Mouse (Mus musculus): ENCODE measurements around the gene Hhat.

Gene Hhat

DNA sequence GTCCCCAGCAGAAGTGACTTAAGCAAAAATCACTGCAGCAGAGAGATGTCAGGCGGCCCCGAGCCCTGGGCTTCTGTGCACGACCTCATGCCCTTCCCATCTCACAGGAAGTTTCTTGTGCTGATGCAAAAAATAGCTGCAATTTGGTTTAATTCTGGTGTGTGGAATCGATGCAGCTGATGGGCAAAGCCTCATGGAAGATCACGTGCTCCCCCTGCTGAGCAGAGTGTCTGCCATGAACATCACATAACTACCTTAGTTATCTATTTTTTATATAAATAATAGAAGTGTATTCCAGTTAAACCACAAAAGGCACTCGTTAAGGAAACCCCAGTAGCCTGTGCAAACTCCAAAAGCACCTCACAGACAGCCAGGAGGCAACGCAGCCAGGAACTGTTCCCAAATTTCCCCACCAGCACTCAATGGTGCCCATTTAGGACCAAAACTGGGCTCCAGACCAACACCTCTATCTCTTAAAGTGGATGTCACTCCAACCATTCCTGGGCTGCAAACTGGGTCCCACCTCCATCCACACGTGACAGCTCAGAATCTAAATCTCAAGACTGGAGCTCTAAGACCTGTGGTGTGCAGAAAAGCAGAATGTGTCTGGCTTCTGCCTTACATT lies 118.9 kb downstream of the Hhat start:
- DNase-seq (ENCODE audit: low read depth, low spot score): no peak

DNA sequence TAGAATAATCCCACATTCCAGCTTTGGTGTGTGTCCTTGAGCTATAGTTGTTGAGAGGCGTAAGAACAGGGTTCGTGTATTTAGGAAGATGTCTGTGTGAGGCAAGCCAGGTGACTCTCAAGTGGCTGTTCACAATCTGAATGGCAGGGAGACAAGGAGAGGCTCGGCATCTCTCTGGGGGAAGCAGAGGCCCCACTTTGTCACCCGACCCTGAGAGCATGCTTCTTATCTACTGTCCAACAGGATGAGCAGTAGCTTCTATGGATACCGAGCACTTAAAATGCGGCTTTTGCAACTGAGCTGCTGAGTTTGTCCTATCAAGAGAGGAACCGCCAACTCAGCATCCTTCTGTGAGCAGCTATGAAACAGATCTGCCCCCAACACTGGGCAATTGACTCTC lies 120.4 kb downstream of the Hhat start:
- no peak for DNase-seq (ENCODE audit: low read depth, low spot score)

DNA sequence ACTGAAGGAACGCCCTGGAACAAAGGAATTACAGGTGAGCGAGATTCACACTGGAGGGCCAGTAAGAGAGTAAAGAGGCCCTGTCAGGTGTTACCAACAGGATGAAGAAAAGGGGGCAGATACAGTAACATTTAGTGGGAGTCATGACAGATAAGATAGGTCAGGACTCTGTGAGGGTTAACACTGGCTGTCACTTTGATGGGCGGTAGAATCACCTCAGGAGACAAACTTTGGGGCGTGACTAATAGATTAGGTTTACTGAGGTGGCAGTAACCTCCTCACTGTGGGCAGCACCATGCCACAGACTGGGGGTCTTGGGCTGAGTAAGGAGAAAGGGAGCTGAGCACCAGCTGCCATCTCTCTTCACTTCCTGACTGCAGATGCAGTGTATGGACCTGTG lies 121.0 kb downstream of the Hhat start:
- no peak for DNase-seq (ENCODE audit: low read depth, low spot score)

DNA sequence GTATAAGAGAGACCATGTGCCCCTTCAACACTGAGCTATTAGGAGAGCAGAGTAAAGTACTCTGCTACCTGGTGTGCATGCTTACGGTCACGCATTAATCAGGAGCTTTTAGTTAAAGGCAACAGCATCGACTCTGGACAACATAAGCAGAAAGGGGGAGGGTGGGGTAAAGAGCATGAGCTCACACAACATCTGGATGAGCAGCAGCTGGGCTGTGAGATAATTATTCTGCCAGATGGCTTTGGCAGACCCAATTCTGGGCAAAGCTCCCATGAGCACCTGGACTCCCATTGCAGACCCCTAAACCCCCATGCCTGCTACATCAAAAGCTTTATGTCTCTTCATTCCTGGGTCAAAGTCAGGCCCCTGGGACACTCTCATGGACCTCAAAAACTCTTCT lies 121.8 kb downstream of the Hhat start:
- DNase-seq (ENCODE audit: low read depth, low spot score): no peak

DNA sequence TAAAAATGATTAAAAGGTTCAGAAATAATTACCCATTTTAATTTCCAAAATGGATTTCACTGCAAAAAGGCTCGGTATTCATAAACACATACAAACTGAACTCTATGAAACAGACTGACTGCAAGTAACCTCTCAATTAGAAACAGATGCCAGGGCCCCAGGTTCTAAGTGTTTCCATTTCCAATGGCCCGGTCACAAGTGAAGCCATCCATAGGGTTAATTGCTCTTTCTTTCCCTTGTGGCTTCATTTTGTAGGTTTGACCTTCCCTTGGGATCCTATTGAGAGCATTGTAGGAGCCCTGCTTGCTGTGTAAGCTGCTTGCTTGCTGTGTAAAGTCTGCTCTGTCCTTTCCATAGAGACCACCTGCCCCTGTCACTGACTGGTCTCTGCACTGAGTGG lies 123.7 kb downstream of the Hhat start:
- DNase-seq (ENCODE audit: low read depth, low spot score): no peak

DNA sequence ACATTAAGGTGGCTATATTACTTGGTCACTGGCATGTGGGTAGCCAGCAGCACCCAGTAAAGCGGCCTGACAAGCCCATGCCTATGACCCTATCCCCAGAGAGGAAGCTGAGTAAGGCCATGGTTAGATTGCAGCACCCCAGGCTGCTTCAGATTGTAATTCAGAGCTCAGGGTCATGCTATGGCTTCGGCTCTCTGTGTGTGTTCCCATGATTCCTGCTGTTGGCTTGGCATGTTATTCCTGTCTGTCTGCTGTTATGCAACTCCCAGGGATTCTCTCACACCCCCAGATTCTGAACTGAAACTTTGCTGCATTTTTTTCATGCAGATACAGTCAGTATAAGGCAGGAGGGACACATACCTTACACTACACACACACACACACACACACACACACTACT lies 128.9 kb downstream of the Hhat start:
- no peak for DNase-seq (ENCODE audit: low read depth, low spot score)

DNA sequence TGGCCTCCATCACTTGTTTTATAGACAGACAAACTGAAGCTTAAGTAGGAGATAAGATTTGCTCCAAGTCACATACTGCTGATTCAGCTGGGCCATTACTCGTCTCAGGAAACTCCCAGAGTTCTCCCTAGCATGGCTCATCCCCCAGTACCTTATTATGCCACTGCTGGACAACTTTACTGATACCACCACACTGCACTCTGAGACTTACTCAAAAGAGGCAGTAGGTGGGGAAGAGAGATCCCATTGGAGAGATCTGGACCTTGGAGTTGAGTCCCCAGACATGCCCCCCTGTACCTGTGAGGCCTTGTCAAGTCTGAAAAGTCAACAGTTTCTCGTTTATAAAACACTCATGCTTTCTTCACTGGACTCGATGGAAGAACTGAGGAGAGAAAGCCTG lies 131.8 kb downstream of the Hhat start:
- DNase-seq (ENCODE audit: low read depth, low spot score): no peak

DNA sequence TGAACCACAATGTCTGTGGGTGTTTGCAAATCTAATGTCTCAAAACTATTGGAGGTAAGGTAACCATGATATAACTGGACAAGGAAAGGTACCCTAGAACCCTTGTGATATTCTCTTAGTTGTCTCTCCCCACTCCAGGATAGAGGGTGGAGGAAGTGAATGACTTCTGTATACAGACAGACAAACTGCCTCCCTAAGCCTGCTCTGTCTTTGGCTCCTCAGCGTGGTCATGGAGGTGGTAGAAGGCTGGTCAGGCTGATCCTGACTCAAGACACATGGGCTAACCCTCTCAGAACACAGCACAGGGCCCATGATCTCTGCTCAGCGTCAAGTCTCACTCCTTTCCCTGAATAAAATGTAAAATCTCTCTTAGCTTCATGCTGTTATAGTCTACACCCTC lies 149.2 kb downstream of the Hhat start:
- no peak for DNase-seq (ENCODE audit: low read depth, low spot score)

DNA sequence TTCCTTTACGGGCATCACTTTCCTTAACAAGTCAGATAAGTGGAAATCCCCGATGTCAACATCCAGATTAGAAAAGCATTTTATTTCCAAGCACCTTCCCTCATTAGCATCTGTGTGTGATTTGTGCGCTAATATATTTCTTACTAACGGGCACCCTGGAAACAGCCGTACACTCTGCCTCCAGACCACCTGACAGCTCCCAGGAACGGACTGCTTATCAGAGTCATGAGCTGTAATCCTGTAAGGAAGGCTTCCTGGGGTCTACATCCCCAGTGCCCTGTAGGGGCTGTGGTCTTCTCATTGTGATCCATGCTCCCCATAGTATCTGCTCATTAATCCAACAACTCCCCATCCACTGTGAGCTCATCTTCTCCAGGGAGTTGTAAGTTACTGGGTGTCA lies 157.8 kb downstream of the Hhat start:
- DNase-seq (ENCODE audit: low read depth, low spot score): no peak

DNA sequence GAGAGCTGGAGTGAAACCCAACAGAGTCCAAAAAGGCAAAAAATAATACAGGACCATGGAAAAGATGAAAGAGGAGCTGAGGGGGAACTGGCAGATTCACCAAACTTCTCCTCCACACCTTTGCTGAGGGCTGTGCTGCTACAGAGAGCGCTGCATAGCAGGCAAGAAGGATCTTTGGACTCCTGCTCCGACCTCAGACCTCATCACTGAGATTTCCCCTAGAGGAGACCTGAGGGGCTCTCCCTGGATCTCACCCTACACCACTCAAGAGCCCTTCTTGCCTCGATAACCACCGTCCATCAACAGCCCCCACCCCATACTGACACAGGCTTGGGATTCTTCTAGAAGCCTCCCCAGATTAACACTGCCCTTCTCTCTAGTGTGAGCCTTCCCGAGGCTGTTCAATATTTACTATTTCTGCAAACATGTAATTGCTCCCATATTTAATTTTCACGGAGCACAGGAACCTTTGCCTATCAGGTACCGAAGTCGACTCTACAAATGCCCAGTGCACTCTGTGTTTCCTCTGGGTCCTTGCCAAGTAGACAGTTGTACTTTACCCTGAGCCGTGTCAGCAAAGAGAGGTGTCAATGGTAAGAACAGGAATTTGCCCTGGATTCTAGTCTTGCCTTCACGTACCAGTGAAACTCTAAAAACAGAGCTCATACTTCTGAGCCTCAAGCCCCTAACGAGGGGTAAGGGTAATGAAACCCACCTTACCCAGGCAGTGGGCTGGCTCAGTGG lies 158.9 kb downstream of the Hhat start:
- no peak for DNase-seq (ENCODE audit: low read depth, low spot score)

DNA sequence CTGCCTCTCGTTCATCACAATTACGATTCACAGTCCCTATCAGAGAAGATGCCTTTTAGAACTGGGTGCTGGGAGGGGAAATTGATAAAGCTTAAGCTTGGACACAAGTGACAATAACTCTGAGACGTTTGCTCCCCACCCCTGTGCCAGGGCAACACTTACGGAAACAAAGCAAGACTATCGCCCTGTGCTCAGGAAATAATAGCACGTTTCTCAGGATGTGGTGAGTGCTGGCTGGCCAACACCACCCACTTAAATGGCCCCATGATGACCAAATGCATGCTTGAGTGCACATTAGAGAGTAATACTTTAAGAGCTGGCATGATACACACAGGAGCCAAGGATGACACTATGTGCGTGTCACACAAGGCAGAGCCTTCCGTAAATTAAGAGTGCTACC lies 164.1 kb downstream of the Hhat start:
- DNase-seq (ENCODE audit: low read depth, low spot score): no peak

DNA sequence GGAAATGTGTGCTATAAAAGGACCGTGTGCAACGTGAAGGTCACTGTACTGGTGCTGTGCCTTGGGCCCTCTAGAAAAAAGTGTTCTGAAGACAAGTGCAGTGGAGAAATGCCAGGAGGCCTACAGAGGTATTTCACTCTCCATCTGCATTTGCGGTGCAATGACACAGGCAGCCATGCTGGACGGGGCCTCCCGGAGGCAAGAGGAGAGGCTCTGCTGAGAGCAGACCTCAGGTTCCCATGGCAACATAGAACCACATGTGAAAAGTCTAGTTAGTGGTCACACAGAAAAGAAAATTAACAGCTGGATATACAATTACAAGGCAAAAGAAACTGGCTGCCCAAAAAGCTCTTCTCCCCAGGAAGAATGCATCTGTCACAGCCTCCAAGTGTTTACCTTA lies 166.6 kb downstream of the Hhat start:
- no peak for DNase-seq (ENCODE audit: low read depth, low spot score)

DNA sequence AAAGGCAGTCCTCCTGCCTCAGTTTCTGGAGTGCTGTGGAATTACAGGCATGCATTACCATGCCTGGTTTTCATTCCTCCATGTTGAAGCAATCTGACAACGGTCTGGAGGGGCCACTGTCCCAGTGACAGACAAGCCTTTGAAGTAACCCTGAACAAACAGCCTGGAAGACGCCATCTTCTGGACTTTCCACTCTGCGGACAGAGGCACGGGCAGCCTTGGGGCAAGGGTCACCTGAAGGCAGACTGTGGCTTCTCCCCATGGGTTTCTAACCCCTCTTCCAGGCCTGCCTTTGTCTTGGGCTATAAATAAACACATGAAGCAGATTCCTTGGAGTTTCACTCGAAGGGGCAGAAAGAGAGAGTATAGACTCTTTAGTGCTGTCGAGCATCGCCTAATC lies 167.5 kb downstream of the Hhat start:
- no peak for DNase-seq (ENCODE audit: low read depth, low spot score)

DNA sequence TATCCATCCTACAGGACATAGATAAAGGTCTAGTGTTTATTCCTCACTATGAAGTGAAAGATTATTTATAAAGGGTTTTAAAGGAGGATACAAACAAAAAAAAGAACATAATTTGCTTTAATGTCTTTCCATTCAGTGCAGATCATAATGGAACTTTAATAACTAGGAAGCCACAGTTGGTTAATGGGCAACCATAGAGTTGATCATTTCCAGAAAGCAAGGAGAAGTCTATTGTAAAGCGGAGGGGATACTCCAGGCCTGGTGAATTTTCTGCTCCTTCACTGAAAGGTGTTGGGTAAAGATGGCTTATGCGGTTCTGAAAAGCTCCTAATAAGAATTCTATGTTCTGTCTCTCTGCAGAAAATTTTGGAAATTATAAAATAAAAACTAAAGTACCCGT lies 169.8 kb downstream of the Hhat start:
- DNase-seq (ENCODE audit: low read depth, low spot score): no peak

DNA sequence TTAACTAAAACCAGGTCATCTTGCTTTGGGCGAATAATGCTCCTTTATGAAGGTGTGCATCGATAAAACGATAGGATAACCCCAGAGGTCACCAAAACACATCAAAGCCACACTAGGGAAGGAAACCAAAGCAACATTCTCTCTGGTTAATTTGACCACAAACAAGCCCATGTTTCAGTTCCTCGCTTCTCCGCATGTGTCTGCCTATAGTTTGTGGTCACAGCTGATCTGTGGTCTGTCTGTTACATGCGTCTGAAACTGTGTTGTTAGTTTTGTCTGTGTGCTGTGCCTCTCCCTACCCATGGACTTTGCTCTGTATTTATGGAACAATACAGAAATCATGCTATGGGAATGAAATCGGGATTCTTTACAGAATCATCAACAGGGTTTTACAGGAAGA lies 171.3 kb downstream of the Hhat start:
- no peak for DNase-seq (ENCODE audit: low read depth, low spot score)

DNA sequence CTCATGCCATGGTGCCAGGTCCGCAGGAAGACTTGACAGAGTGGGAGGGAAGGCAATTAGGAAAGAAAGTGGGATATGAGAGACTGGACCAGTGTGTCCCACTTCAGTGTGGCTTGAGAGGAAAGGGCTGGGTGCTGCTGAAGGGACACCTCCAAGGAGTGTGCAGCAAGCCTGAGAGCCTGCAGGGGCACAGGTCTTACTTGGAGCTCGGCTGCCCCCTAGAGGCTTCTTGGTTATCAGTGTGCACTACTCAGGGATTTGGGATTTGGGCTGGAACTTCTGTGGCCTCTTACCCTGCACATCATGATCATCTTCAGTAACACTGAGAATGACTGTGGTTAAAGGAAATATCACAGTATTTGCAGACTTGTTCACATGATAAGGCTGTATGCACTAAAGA lies 172.6 kb downstream of the Hhat start:
- DNase-seq (ENCODE audit: low read depth, low spot score): no peak

DNA sequence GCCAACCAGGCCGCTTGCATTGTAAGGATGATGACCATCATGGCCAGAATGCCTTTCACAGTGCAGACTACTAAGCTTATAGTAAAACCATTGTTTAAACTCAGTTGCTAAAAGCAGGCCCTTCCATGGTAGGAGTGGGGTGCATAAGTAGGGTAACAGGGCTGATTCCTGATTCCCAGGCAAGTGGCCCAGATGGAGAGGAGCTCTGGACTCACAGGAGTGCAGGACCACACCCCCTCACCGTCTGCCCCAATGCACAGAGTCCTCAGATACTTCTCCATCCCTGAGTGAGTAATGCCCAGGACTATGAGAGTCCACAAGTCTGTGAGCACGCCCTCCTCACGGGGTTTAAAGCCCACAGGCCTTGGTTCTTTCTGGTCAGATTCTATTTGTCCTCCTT lies 175.6 kb downstream of the Hhat start:
- DNase-seq (ENCODE audit: low read depth, low spot score): no peak

DNA sequence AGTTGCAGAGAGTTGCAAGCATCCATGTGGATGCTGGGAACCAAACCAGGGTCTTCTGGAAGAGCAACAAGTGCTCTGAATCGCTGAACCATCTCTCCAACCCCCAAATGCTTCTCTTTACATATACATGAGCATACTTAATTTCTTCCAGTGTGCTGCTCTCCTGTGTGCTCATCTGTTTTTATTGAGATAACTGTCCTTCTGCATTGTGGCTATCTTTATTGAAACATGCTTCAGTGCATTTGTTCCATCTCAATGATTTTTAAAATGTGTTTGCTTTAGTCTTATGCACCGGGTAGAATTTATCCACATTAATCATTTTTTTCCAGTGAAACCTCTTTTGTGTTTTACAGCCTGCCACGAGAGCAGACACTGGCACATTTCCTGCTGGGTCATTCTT lies 177.5 kb downstream of the Hhat start:
- DNase-seq (ENCODE audit: low read depth, low spot score): no peak

DNA sequence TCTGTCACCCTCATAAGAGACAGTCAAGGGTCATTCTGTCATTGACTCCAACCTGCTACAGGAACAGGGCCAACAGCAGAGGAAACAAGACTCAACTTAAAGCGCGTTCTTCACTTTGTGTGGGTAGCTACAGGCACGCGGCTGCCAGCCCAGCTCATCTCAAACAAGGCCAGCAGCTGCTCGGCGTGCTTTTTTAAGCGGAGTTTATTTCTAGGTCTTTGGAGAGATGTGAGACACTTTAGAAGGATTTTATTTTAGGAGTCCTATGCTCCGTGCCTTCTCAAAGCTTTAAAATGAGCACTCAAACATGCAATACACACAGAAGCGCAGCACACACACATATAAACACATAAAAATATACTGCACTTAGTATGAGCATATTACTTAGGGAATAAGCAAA lies 183.6 kb downstream of the Hhat start:
- DNase-seq (ENCODE audit: low read depth, low spot score): no peak

DNA sequence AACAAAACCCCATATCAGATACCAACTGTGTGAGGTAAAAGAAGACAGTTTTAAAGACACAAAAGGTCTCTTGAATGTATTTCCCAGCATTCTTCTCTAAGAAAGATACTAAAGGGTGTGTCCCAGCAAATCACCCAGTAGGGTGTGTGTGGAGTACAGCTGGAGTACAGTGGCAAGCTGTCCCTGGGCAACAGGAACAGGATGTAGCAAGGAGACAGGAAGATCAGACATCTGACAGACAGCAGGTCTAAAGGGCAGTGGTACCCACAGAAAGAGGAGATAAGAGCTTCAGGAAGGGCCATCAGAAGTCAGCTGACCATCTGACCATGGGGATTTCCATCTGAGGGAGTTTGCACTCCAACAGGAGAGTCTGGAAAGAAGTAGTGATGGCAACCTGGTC lies 185.7 kb downstream of the Hhat start:
- no peak for DNase-seq (ENCODE audit: low read depth, low spot score)

DNA sequence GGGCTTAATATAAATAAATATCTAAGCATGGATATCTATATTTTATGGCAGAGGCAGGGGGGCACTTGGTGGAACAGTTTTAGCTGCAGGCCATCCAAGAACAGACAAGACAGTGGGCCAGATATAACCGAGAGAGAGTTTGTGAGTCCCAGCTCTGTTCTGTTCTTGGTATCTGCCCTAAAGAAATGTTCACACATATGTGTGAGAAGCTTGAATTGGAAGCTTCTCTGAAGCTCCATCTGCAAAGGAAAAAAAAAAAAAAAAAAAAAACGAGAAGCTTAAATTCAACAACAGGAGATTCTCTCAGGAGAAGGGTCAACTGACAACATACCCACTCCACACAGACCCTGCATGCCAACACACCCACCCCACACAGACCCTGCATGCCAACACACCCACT lies 188.1 kb downstream of the Hhat start:
- no peak for DNase-seq (ENCODE audit: low read depth, low spot score)

DNA sequence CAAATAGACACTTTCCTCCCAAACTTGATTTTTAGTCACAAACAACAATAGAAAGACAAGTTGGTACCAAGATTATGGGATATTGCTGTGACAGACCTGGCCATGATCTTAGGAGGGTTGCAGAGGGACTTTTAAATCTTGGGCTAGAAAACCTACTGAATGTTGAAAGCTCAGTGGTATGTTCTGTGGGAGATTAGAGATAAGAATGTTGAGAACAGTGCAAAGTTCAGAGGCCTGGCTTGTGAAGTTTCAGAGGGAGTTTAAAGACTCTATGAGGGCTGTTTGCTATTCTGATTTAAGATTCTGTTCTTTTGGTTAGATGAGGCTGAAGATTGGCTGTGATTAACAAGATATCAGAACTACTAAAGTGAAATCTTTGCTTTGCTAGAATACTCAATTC lies 206.3 kb downstream of the Hhat start:
- DNase-seq (ENCODE audit: low read depth, low spot score): no peak

DNA sequence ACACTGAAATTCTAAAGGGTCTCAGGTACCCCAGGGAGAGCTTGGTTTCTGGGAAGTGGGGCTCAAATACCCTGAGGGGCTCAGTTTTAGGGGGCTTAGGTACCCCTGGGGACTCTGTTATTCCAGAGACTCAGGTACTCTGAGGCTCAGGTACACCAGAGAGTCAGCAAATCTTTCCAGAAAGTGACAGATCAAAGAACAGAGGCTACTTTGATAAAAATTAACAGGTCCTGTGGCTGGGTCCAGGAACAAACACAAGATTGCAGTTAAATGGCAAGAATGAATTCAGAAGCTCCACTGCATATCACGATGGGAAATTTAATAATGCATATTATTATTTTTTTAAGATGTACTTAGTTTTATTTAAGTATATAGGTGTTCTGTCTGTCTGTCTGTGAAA lies 211.7 kb downstream of the Hhat start:
- no peak for DNase-seq (ENCODE audit: low read depth, low spot score)

Measured in c-Kit-negative CD71-positive TER-119-positive erythroid progenitor cells, embryonic 14.5 days (primary cell).